Mouse (Mus musculus): ENCODE results near the gene Olfr1340.

Olfr1340 gene

DNA sequence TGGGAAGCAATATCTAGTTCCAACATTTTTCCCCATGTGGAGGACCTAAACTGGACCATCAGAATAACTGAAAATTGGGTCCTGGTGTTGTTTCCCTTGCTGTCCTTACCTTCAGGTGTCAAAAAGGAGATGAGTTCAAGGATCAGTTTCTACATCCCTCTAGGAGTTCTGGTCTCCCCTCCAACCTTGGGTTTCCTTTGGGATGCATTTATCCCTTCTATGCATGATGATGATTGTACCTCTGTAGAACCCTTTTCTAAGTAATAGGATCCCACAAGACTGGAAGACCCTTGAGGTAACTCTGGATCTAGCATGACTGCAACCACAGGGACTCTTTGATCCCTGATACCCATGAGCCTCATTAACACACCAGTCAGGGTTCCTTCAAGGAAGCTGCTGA, at the start of gene Olfr1340:
TSS of gene Olfr1340 (plus strand) at position 301 of the 400 bp plus-strand sequence.
- no peak for DNase-seq

- no peak for DNase-seq
Measured at GRCm38 (mm10) chr4:118687086-118687485, 32.9 kb upstream of the Olfr1340 start.

GRCm38 (mm10) chr4:118692412-118692973, 27.4 kb upstream of the Olfr1340 start, which contains the start of gene Olfr1342:
Gene Olfr1342 (minus strand): TSS chr4:118692756.
- DNase-seq: peak; percentile 22

DNA sequence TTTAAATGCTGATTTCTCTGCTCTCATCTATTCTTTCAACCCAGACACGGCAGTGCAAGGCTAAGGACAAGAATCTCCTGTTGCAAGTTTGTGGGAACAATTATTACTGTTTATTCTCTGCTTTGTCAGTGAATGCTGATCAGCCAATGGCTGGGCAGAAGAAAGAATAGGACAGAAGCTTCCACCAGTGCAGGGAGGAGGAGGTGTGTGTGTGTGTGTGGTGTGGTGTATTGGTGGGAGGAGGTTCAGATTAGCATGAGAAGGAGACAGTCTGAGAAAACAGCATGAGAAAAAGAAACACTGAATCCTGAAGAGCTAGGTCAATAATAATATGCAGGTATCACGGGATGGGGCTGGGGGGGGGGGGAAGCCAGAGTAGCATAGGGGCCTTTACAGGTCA, 26.1 kb upstream of the Olfr1340 start:
- DNase-seq: no peak

DNA sequence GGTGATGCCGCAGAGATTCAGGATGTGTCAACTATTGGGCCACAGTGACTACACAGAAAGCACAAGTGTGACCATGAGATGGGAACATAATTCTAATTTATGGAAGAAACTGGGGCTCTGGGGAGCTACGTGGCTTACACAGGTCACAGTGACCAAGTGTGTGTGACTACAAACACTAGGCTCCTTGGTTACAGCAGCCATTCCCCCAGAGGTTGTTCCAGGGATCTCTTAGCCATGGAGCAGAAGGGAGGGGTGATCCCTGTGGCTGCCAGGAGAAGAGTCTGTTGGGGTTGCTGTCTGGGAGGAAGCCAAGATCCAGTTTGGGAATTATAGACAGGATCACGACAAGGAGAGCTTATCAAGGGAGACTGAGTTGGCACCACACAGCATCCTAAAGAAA, 16.7 kb upstream of the Olfr1340 start, which contains the start of gene Olfr1341:
TSS of gene Olfr1341 (plus strand) at position 301 of the 400 bp plus-strand sequence.
- DNase-seq: no peak

GRCm38 (mm10) chr4:118708086-118708485, 11.9 kb upstream of the Olfr1340 start:
- no peak for DNase-seq

DNA sequence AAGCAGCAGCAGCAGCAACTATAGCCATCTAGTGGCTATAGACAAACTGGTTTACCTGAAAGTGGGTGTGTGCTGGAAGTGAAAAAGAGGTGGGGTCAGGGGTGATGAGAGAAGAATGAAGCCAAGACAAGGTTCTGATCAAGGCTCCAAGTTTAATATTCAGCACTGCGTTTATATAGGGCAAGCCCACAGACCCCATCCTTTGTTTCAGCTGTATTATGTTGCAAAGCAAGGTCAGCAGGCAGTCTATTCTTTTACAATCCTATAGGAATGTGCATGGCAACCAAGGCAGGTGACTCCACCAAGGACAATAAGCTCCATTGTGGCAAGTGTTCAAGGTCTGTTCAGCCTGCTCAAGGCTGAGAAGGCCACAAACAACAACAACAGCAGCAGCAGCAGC, 8.3 kb upstream of the Olfr1340 start:
- no peak for DNase-seq

GRCm38 (mm10) chr4:118721742-118722483, 2.0 kb downstream of the Olfr1340 start:
- DNase-seq: peak; percentile 2

DNA sequence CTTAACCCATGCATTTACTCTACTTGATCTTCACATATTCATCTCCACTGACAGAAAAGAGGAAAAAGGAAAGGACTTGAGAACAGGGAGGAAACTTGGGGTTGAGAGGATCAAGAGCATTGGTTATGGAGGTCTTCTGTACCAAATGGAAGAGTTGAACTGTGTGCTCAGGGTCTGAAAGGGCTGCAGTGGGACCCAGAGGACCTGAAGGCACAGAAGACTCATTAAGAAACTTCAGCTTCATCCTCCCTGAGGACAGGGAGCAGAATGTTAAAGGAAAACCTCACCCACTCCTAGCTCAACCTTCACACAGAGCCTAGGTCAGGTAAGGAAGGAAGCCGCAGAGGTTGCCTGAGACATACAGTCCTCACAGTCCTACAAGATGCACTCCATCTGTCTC, 11.9 kb downstream of the Olfr1340 start, which contains the start of gene Olfr1339:
TSS of gene Olfr1339 (plus strand) at position 301 of the 400 bp plus-strand sequence.
- no peak for DNase-seq

DNA sequence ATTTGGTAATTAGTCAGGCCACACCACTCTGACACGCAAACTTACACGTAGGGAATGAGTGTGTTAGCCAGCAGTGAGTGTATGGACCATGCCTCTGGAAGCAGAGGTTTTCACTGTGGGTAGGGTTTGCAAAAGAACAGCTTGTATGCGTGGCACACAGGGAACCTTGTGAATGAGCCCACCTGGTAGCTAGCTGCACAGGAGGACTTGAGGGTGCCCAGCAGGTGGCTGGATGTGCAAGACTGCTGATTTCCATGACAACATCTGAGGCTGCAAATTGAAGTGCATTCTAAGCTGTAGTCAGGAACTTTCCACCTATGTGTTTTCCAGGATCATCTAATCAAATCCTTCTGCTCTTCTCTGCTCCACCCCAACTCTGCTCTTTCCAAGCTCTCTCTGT, 19.6 kb downstream of the Olfr1340 start:
- no peak for DNase-seq

DNA sequence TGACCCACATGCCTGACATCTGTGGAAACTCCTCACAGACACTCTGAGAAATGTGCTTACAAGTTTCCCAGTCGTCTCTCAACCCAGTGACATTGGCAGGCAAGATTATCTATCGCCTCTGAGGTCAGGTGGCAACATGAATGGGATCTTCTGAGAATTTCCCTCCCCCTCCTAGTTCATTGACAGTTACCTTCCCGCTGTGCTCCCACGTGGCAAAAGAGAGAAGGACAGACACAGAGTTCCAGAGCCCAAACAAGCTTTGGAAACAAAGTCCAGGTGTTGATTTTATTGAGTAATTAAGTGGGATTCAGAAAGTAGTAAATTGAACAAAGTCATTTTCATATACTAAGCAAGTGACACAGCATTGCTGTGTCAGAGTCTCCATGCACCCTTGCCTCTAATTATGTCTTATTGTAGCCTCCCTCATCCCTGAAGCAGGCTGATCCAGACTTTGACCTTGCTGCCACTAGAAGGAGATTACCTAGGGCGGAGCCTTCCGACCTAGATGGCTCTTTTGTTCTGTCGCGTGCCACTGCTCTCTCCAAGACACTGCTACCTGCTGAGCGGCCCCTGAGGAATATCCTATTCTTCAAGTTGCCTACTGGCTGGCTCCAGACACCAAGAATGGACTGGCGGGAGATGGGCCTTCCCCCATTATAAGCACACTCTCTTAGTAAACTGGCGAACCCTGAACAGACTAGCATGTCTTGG, 21.2 kb downstream of the Olfr1340 start:
- no peak for DNase-seq

DNA sequence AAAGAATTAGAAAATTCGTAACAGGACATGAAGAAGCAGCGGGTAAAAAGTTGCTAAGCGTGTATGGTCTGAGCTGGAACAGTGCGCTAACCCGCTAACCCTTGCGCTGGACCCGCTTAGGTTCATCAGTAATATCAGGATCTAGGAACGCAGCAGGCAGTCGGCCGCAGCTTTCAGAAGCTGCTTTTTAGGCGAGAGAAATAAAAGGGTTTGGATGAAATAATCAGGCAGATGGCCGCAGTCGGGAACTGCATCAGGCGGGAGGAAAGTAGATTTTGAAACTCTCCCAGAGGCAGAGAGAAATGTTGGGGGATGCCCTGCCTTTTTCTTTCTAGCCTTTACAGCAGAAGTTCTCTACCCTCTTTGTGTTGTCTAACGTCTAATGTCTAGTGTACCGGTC, 21.9 kb downstream of the Olfr1340 start:
- no peak for DNase-seq

DNA sequence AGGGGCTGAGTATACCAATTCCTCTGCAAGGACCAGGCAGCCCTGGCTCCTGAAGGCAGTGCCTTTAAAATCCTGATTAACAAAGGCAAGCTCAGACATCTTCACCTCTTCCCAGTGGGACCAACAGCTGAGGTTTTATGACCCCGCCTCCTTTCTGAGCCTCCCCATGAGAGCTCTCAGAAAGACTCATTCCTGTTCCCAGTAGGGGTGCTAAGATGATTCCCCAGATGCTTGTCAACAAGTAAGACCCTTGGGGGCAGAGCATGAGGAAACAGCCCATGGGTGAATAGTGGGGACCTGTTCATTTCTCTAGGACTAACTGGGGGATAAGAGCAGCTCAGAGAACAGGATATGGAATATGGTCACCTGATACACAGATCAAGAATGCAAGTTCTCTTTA, 38.7 kb downstream of the Olfr1340 start, which contains the start of gene Olfr1338:
TSS of gene Olfr1338 (minus strand) at position 101 of the 400 bp plus-strand sequence.
- DNase-seq: no peak
